In genomic region chr11:102924557-102925350, GRCm38 (mm10) we compare ENCODE assay signal across 7 mouse cellular contexts. TPM values are rescaled to one million over a fixed set of nuclear protein-coding genes. Genes with fewer than 3 reads are reported as not detected.
A peak's percentile ranks its signal among the peaks of the same experiment; 100 is the strongest.
DNase-seq lines count a peak whose midpoint lies in the region; ATAC-seq and TF ChIP-seq lines count a peak whose summit lies in the region.

Gene Kif18b (minus strand): TSS chr11:102925124.

- DNase-seq in adrenal gland, postnatal 10 days = peak; percentile 95
- DNase-seq in embryonic facial prominence, embryonic 10.5 days (ENCODE audit: low spot score) = peak; percentile 98
- DNase-seq in gonadal fat pad, adult 2 months (ENCODE audit: low read depth) = peak; percentile 45
- DNase-seq in left cerebral cortex, postnatal 4 days = peak; percentile 98

- TF ChIP-seq CTCF in intestine, postnatal 0 days (IDR thresholded peaks at IDR 0.05; ENCODE audit: low read depth) = no peak
- peak; percentile 6; the same call in 1 of the 2 replicates for TF ChIP-seq CTCF in small intestine, adult 2 months (IDR thresholded peaks at IDR 0.05; ENCODE audit: extremely low read depth, insufficient read length, insufficient replicate concordance, low read depth, low read length)

- intact Hi-C loops in left cerebral cortex, postnatal 4 days (cut with DNase I) = no loop called here

- H3K9me3 ChIP-seq in embryonic facial prominence, embryonic 10.5 days = no peaks in the 10 kb centered on the region
- no peaks in the 10 kb centered on the region for H3K9me3 ChIP-seq in intestine, postnatal 0 days (ENCODE audit: control insufficient read depth)
- H3K9me3 ChIP-seq in midbrain, embryonic 12.5 days = no peaks in the 10 kb centered on the region

- under 1% methylated on average over 62 of the region's 62 CpGs for WGBS in embryonic facial prominence, embryonic 10.5 days
- under 1% methylated on average over 62 of the region's 62 CpGs for WGBS in intestine, postnatal 0 days
- WGBS in midbrain, embryonic 12.5 days = under 1% methylated on average over 62 of the region's 62 CpGs
- under 1% methylated on average over 62 of the region's 62 CpGs for WGBS in small intestine, adult 2 months

- ATAC-seq in intestine, postnatal 0 days = peak; percentile 89
- peak; percentile 83 for ATAC-seq in midbrain, embryonic 12.5 days (ENCODE audit: low FRiP score, low read depth)

- H3K4me2 ChIP-seq in intestine, postnatal 0 days (replicated peaks; ENCODE audit: low read depth) = peak within 1 kb of the TSS; percentile 86
- H3K4me2 ChIP-seq in midbrain, embryonic 12.5 days (replicated peaks) = peak within 1 kb of the TSS; percentile 70

- no peaks in the 10 kb centered on the region; the same call in 1 of the 2 replicates for H3K27me3 ChIP-seq in embryonic facial prominence, embryonic 10.5 days (replicated peaks; ENCODE audit: low read depth, poor library complexity, severe bottlenecking)
- no peaks in the 10 kb centered on the region for H3K27me3 ChIP-seq in intestine, postnatal 0 days (replicated peaks; ENCODE audit: control insufficient read depth, insufficient read depth, low read length)
- no peaks in the 10 kb centered on the region for H3K27me3 ChIP-seq in midbrain, embryonic 12.5 days
- H3K27me3 ChIP-seq in small intestine, adult 2 months (ENCODE audit: control insufficient read depth, insufficient read depth, low read length) = no peaks in the 10 kb centered on the region

- peaks cover 34% of the 10 kb centered on the region for H3K36me3 ChIP-seq in embryonic facial prominence, embryonic 10.5 days (replicated peaks)
- H3K36me3 ChIP-seq in intestine, postnatal 0 days (ENCODE audit: control insufficient read depth, insufficient read depth) = no peaks in the 10 kb centered on the region
- H3K36me3 ChIP-seq in midbrain, embryonic 12.5 days = peaks cover 18% of the 10 kb centered on the region; the same call in 1 of the 2 replicates
- H3K36me3 ChIP-seq in small intestine, adult 2 months (ENCODE audit: control insufficient read depth, insufficient read depth, low read length) = no peaks in the 10 kb centered on the region

- no peak; the same call in 1 of the 2 replicates for TF ChIP-seq POLR2A in small intestine, adult 2 months (IDR thresholded peaks at IDR 0.05; ENCODE audit: low read depth, low read length)

- H3K9ac ChIP-seq in intestine, postnatal 0 days (ENCODE audit: low read depth, low read length) = peak within 1 kb of the TSS; percentile 50
- peak within 1 kb of the TSS; percentile 73 for H3K9ac ChIP-seq in midbrain, embryonic 12.5 days (replicated peaks)

- H3K27ac ChIP-seq in embryonic facial prominence, embryonic 10.5 days (replicated peaks) = peak within 1 kb of the TSS; percentile 96
- H3K27ac ChIP-seq in intestine, postnatal 0 days (ENCODE audit: low read depth, low read length) = peak within 1 kb of the TSS; percentile 65; the same call in 1 of the 2 replicates
- H3K27ac ChIP-seq in midbrain, embryonic 12.5 days (replicated peaks) = peak within 1 kb of the TSS; percentile 93
- H3K27ac ChIP-seq in small intestine, adult 2 months (ENCODE audit: insufficient read depth, low read depth, low read length) = peak within 1 kb of the TSS; percentile 60

- H3K4me3 ChIP-seq in embryonic facial prominence, embryonic 10.5 days = peak within 1 kb of the TSS; percentile 92
- H3K4me3 ChIP-seq in intestine, postnatal 0 days (ENCODE audit: low read depth, low read length) = peak within 1 kb of the TSS; percentile 79
- H3K4me3 ChIP-seq in midbrain, embryonic 12.5 days = peak within 1 kb of the TSS; percentile 75
- H3K4me3 ChIP-seq in small intestine, adult 2 months (ENCODE audit: low read depth, low read length) = peak within 1 kb of the TSS; percentile 92

- peaks cover 34% of the 10 kb centered on the region for H3K4me1 ChIP-seq in embryonic facial prominence, embryonic 10.5 days
- H3K4me1 ChIP-seq in intestine, postnatal 0 days (replicated peaks; ENCODE audit: control insufficient read depth, insufficient read depth, low read length) = no peaks in the 10 kb centered on the region
- peaks cover 30% of the 10 kb centered on the region for H3K4me1 ChIP-seq in midbrain, embryonic 12.5 days
- H3K4me1 ChIP-seq in small intestine, adult 2 months (ENCODE audit: control insufficient read depth, insufficient read depth, insufficient read length, low read length) = no peaks in the 10 kb centered on the region

RNA-seq across cellular contexts. Expression of gene Kif18b, which starts in this region (rescaled TPM):
- total RNA-seq in adrenal gland, postnatal 10 days (2021) = 10 to 100 TPM in 1 of 2 experiments, 1 to 10 TPM in 1; 6.9 to 10.4 TPM
- 12.1 and 13.0 TPM in 2 replicates for polyA plus RNA-seq in embryonic facial prominence, embryonic 10.5 days (2016; fragmentation: Nextera tagmentation; extraction: Ambion mirVana)
- 1.2 TPM in 2 replicates for polyA plus RNA-seq in gonadal fat pad, adult 2 months (2012; rRNA removed)
- polyA plus RNA-seq in intestine, postnatal 0 days (2015; fragmentation: Nextera tagmentation; extraction: Ambion mirVana) = 0.88 and 1.1 TPM in 2 replicates
- 1 to 10 TPM; 3.7 to 4.1 TPM for total RNA-seq in left cerebral cortex, postnatal 4 days (2021)
- 9.1 and 9.7 TPM in 2 replicates for polyA plus RNA-seq in midbrain, embryonic 12.5 days (2016; fragmentation: Nextera tagmentation; extraction: Ambion mirVana)
- polyA plus RNA-seq in small intestine, adult 2 months (2012; rRNA removed) = 2.2 and 5.0 TPM in 2 replicates

Comparison
In these comparisons a context has a peak if more than half of its experiments do, and no peak if none do; other contexts are left out.
1. Peak in every context shown above with its lines: DNase-seq, ATAC-seq, H3K4me3 ChIP-seq and H3K27ac ChIP-seq.
2. DNase-seq: peak in every context shown above with its lines; median percentile 98 in embryonic facial prominence, embryonic 10.5 days; 98 in left cerebral cortex, postnatal 4 days; 95 in adrenal gland, postnatal 10 days; 45 in gonadal fat pad, adult 2 months.